Mouse (Mus musculus): ENCODE measurements around the gene Twist2.

Gene Twist2

GRCm38 (mm10) chr1:91819237-91819636, 18.0 kb downstream of the Twist2 start:
- peak; percentile 59 for DNase-seq (ENCODE audit: low read depth, low spot score)

- DNase-seq (ENCODE audit: low read depth, low spot score) = no peak
These were observed 19.3 kb downstream of the Twist2 start for GRCm38 (mm10) chr1:91820531-91820930.

- peak; percentile 66 for DNase-seq (ENCODE audit: low read depth, low spot score)
These were observed 21.1 kb downstream of the Twist2 start for GRCm38 (mm10) chr1:91822316-91822824.

- peak; percentile 87 for DNase-seq (ENCODE audit: low read depth, low spot score)
These were observed 22.3 kb downstream of the Twist2 start for GRCm38 (mm10) chr1:91823530-91823929.

- no peak for DNase-seq (ENCODE audit: low read depth, low spot score)
These were observed 22.7 kb downstream of the Twist2 start for GRCm38 (mm10) chr1:91823951-91824350.

GRCm38 (mm10) chr1:91825261-91825660, 24.0 kb downstream of the Twist2 start:
- peak; percentile 64 for DNase-seq (ENCODE audit: low read depth, low spot score)

GRCm38 (mm10) chr1:91831978-91832377, 30.7 kb downstream of the Twist2 start:
- DNase-seq (ENCODE audit: low read depth, low spot score) = no peak

- DNase-seq (ENCODE audit: low read depth, low spot score) = no peak
These were observed 38.3 kb downstream of the Twist2 start for GRCm38 (mm10) chr1:91839557-91839956.

- DNase-seq (ENCODE audit: low read depth, low spot score) = no peak
These were observed 38.7 kb downstream of the Twist2 start for GRCm38 (mm10) chr1:91839979-91840378.

- no peak for DNase-seq (ENCODE audit: low read depth, low spot score)
These were observed 43.0 kb downstream of the Twist2 start for GRCm38 (mm10) chr1:91844236-91844635.

GRCm38 (mm10) chr1:91844681-91845379, 43.6 kb downstream of the Twist2 start:
- DNase-seq (ENCODE audit: low read depth, low spot score) = peak; percentile 44

GRCm38 (mm10) chr1:91845380-91845957, 44.2 kb downstream of the Twist2 start:
- no peak for DNase-seq (ENCODE audit: low read depth, low spot score)

- no peak for DNase-seq (ENCODE audit: low read depth, low spot score)
These were observed 50.0 kb downstream of the Twist2 start for GRCm38 (mm10) chr1:91851300-91851699.

GRCm38 (mm10) chr1:91856771-91857664, 55.8 kb downstream of the Twist2 start:
- peak; percentile 80 for DNase-seq (ENCODE audit: low read depth, low spot score)

GRCm38 (mm10) chr1:91858101-91858790, 57.0 kb downstream of the Twist2 start:
- peak; percentile 74 for DNase-seq (ENCODE audit: low read depth, low spot score)

- DNase-seq (ENCODE audit: low read depth, low spot score) = no peak
These were observed 57.6 kb downstream of the Twist2 start for GRCm38 (mm10) chr1:91858901-91859300.

- no peak for DNase-seq (ENCODE audit: low read depth, low spot score)
These were observed 60.2 kb downstream of the Twist2 start for GRCm38 (mm10) chr1:91861511-91861910.

- no peak for DNase-seq (ENCODE audit: low read depth, low spot score)
These were observed 64.7 kb downstream of the Twist2 start for GRCm38 (mm10) chr1:91866001-91866400.

- DNase-seq (ENCODE audit: low read depth, low spot score) = no peak
These were observed 69.8 kb downstream of the Twist2 start for GRCm38 (mm10) chr1:91871101-91871500.

GRCm38 (mm10) chr1:91872388-91873059, 71.3 kb downstream of the Twist2 start:
- peak; percentile 39 for DNase-seq (ENCODE audit: low read depth, low spot score)
